Mouse (Mus musculus): ENCODE measurements at regions not wholly inside any gene's neighbourhood (a gene's known extent, or its start where the extent isn't known, plus 50 kb on each side); places are given as distances from the start of the nearest gene placed in this dataset.

- no peak for DNase-seq (ENCODE audit: low spot score in 2 of 2)
These were observed 602.5 kb downstream of the Dok5 start for GRCm38 (mm10) chr2:171333816-171334757.

DNA sequence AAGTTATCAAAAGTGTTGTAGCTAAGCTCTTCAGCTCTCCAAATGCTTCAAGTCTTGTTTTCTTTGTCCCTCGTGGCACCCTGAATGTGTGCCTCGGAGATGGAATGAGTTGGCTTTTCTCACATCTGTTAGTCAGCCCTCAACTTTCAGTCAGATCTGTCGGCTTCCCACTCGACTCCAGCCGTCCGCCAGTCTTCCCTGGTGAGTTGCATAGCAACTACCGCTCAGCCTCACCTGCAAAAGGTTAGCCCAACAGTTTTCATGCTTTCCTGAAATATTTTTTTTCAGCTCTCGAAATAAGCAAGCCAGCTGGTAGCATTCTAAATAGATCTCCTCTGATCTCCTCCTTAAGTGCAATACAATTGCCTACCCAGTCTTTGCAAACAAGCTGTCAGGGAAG is 601.2 kb downstream of the Dok5 start:
- no peak for DNase-seq (ENCODE audit: low spot score in 2 of 2)

DNA sequence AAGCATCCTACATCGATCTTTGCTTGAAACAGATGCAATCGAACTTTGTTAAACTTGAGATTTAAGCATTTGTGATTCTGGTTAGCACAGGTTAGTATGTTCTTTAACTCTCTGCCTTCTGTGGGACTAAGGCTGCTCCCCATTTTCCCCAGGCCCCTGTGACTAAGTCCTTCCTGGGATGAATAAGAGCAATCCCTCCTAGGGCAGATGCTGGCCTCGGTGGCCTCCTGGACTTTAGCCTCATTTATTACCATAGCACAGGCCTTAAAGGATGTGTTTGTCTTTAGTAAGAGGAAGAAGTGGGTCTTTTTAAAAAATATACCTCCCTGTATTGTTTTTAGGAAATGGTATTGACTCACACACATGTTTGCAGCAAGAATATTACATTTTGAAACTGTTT is 599.9 kb downstream of the Dok5 start:
- DNase-seq (ENCODE audit: low spot score in 2 of 2): no peak

DNA sequence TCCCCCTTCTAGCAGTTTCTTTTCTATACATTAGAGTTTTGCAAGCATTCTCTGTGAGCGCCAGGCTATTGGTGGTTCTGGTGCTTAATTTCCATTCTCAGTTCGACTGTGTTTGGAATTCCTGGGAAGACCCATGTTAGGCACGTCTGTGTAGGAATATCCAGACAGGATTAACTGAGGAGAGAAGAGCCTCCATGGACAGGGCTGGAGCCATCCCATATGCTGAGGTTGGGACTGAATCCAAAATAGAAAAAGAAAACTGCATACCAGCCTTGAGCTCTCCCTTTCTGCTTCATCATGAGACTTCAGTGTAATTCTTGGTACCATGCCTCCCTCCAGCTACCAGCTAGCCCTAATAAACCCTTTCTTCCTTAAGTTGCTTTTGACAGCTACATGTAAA is 595.3 kb downstream of the Dok5 start:
- no peak for DNase-seq (ENCODE audit: low spot score in 2 of 2)

DNA sequence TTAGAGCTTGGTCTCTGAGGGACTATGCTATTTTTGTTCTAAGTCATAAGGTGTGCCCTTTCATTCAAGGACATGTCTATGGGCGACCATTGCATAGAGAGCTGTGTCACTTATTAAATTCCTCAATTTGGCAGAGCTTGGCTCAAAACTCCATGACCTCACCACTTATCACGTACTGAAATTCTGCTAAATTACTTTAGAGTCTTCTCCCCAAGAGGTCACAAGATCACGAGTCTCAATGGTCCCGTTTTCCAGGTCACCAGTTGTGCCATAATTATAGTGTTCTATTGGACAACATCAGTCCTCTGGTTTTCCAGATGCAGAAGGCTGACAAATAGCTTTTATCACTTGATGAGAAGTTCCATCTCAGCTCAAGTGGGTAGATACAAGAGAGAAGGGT is 576.9 kb downstream of the Dok5 start:
- no peak for DNase-seq (ENCODE audit: low spot score in 2 of 2)

DNA sequence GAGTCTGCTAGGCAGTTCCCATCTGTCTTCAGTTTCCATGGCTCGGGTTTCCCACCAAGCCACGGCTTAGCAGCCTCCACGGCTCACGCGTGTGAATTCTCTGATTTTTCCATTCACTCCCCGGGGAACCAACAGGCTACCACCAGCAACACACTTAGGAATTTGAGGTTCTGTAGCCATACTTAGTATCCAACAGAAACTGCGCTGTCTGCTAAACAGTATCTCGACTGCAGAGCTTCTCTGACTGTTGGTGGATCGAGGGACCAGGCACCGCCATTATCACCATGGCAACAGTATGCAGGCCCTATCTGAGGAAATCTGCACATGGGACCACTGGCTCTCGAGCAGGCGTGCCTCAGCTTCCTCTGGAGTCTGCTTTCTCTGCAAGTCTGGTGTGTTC is 574.4 kb downstream of the Dok5 start:
- DNase-seq (ENCODE audit: low spot score in 2 of 2): no peak

- DNase-seq (ENCODE audit: low spot score in 2 of 2): no peak
These were observed 566.9 kb downstream of the Dok5 start for GRCm38 (mm10) chr2:171298519-171298918.

- DNase-seq (ENCODE audit: low spot score in 2 of 2): no peak
These were observed 564.0 kb downstream of the Dok5 start for GRCm38 (mm10) chr2:171295603-171296002.

DNA sequence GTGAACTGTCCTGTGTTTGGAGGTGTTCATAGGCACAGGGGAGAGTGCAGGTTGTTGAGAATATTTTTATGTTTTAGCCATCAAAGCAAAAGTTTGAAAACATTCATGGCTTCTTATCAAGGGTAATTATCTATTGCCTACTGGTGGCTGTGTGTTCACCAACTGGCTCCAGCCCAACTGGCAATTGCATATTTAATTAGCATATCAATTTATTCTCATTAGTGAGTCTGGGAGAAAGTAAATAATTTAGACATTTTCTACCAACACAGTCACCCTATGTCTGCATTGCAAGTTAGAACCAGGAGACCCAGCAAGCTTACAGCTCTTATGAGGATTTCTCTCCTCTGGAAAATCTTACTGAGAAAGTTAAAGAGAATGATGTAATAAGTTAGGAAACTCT is 561.0 kb downstream of the Dok5 start:
- no peak for DNase-seq (ENCODE audit: low spot score in 2 of 2)

DNA sequence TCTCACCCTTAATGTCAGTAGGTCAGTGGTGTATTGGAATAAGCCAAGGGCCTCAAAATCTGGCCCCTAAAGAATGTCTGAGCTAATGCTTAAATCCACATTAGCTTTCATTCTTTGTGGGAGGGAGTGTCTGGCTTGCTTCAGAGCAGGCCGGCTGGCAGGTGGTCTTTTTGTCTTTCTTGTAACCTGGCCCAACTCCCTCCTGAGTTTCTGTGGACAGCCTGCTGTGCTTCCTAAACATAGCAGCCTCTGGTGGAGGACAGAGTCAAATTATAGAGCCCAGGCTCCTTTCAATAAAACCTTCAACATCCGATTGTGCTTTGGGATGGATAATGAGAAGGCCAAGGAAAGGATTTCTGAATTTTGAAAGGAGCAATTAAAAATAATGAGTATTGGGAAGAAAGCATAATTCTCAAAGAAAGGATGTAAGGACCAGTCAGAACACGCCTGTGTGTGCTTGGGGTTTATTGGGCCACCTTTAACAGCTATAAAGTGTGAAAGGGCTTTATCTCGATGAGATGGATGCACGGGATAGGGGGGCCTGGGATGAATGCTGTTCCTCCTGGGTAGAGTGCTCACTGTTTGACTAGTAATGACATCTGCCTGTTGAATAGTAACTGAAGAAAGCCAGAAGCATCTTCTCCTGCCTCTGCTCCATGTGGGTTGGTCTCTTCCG is 554.2 kb downstream of the Dok5 start:
- DNase-seq (ENCODE audit: low spot score in 2 of 2): no peak

- DNase-seq (ENCODE audit: low spot score in 2 of 2): no peak
These were observed 548.5 kb downstream of the Dok5 start for GRCm38 (mm10) chr2:171280132-171280531.

DNA sequence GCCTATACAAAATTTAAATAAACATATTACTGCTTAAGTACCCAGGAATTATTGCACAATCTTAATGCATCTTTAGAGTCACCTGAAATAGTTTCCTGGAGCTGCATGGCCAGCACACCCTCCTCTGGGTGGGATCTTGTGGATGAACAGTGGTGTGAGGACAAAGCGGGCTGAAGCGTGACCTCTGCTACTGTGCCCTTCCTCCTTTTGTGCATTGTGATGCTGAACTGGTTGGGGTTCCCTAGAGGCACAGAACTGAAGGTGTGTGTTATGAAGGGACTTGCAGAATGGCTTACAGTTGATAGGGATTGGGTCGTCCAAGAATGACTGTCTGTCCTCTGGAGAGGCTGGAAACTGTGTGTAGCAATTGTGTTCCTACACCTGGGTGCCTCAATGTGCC is 547.7 kb downstream of the Dok5 start:
- no peak for DNase-seq (ENCODE audit: low spot score in 2 of 2)

DNA sequence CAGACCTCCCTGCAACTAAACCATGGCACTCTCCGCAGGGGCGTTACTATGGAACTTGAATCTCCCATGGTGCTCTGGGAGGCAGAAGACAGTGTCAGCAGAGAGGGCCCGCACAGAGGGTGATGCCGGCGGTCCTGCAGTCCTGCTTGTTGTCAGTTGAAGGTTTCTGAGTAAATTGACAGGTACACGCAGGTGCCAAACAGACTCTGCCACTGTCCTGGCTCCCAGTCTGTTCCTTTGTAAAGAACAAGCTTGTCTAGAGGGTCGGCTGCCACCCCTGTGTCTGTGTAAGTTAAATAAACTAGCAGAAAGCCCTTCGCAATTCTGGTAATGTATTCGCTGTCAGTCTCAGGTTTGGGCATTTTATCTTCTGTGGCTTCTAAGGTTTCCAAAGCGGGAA is 521.6 kb downstream of the Dok5 start:
- DNase-seq (ENCODE audit: low spot score in 2 of 2): no peak

- no peak for DNase-seq (ENCODE audit: low spot score in 2 of 2)
These were observed 513.8 kb downstream of the Dok5 start for GRCm38 (mm10) chr2:171245391-171245790.

DNA sequence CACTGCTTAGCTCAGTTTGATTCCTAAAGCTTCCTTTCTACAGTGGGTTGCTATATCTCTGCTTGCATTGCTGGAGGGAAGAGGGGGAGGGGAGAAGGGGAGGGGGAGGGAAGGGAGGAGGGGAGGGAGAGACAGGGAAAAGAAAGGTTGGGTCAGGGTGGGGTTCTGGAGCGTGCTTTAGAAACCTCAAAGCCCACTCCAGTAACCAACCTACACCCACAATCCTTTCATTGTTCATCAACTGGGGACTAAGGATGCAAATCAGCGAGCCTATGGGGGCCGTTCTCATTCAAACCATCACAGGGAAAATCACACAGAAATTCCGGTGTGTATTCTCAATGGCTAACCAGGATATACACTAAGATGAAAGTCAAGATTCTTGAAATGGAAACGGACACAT is 510.7 kb downstream of the Dok5 start:
- DNase-seq (ENCODE audit: low spot score in 2 of 2): no peak

- DNase-seq (ENCODE audit: low spot score in 2 of 2): no peak
These were observed 505.8 kb downstream of the Dok5 start for GRCm38 (mm10) chr2:171237276-171237960.

DNA sequence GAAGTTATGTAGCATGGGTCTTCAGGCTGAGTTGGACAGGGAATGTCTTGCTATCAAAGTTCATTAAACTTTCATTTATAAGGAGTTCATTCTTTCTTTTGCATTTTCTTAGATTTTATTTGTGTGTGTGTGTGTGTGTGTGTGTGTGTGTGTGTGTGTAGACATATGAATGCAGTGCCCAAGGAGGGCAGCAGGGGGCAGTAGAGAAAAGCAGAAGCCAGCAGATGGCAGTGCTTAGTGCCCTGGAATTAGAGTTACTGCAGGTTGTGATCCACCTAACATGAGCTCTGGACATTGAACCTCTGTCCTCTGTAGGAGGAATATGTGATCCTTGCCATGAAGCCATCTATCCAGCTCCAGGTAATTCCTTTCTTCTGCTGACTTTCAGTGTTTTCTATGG is 501.2 kb downstream of the Dok5 start:
- DNase-seq (ENCODE audit: low spot score in 2 of 2): no peak

GRCm38 (mm10) chr2:171231288-171232050 is 499.9 kb downstream of the Dok5 start:
- no peak for DNase-seq (ENCODE audit: low spot score in 2 of 2)

DNA sequence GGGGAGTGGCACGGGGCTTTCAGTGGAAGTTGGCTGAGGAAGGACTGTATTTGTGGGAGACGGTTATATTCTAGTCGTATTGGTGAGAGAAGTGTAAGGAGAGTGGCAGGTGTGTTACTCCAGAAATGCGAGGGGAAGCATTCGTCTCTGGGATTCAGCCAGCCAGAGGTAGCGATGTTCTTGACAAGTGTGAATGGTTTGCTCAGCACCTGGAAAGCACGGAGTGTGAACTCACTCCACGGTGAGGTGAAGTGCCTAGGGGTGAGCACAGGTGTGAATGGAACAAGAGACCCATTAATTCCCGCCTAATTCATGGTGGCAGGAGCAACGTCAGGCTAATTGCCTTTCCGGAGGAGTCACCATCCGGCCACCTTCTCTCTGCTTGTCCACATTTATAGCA is 498.9 kb downstream of the Dok5 start:
- no peak for DNase-seq (ENCODE audit: low spot score in 2 of 2)

DNA sequence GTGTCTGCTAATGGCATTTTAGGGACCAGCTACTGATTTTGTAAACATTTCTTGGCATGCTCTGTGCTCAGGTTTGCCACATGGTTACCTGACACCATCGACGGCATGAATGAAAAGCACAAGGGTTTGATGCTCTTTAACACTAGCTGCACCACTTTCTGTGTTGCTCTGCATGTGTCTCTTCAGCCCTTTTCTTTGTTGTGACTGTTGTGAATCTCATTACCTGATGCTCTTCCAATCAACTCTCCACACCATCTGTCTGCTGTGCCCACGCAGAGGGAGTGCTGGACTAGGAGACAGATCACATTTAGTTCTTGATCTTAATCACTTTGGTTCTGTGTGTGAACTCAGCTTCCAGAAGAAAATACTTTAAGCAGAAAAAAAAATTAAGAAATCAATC is 496.6 kb downstream of the Dok5 start:
- DNase-seq (ENCODE audit: low spot score in 2 of 2): no peak

DNA sequence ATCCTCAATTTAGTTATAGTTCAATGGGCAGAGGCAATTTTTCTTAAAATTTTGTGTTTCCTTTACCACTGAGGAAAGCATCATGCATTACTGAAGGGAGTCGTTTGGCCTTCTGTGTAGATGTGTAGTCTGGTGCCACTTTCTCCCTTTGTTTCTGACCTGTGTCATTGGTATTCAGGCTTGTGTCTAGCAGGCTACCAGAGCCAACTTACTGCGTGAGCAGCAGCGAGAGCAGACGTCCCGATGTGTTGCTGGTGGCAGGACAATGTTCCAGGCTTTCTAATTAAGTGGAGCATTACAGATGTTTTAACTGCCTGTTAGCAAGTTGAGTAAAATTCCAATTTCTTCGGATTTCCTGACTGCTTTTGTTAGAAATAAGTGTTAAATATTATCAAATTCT is 482.2 kb downstream of the Dok5 start:
- DNase-seq (ENCODE audit: low spot score in 2 of 2): no peak

- DNase-seq (ENCODE audit: low spot score in 2 of 2): no peak
These were observed 464.9 kb downstream of the Dok5 start for GRCm38 (mm10) chr2:171196472-171196871.
